Mouse (Mus musculus) embryonic facial prominence, embryonic 15.5 days (tissue): ENCODE results near the gene Sgk1. TPM values are rescaled to one million over a fixed set of nuclear protein-coding genes. Genes with fewer than 3 reads are reported as not detected.

ENCODE experiments used
- ATAC-seq: fragments of 200-750 bp; cut with Nextera tagmentation; 2 replicates; pipeline ENCODE4 v1.8.0; 2017; ENCODE audit warnings: low read depth, moderate TSS enrichment; ENCODE audit not compliant: insufficient number of reproducible peaks, low FRiP score, low TSS enrichment
- H3K27ac ChIP-seq: fragments of 300-500 bp; sonication (generic); replicated peaks from 2 replicates; pipeline ENCODE4 v1.5.1; 2015; ENCODE audit warnings: mild to moderate bottlenecking, inconsistent platforms
- H3K27me3 ChIP-seq: fragments of 300-500 bp; sonication (generic); 2 replicates; pipeline ENCODE4 v1.6.1; 2015; ENCODE audit warnings: inconsistent platforms
- H3K36me3 ChIP-seq: fragments of 300-500 bp; sonication (generic); 2 replicates; pipeline ENCODE4 v1.6.1; 2015; ENCODE audit warnings: mild to moderate bottlenecking, inconsistent platforms
- H3K4me1 ChIP-seq: fragments of 300-500 bp; sonication (generic); 2 replicates; pipeline ENCODE4 v1.6.1; 2015; ENCODE audit warnings: inconsistent platforms
- H3K4me2 ChIP-seq: fragments of 300-500 bp; sonication (generic); replicated peaks from 2 replicates; pipeline ENCODE4 v1.6.1; 2015; ENCODE audit warnings: mild to moderate bottlenecking, inconsistent platforms
- H3K4me3 ChIP-seq: fragments of 300-500 bp; sonication (generic); replicated peaks from 2 replicates; pipeline ENCODE4 v1.5.1; 2015; ENCODE audit warnings: mild to moderate bottlenecking, inconsistent platforms
- H3K9ac ChIP-seq: fragments of 300-500 bp; sonication (generic); 2 replicates; pipeline ENCODE4 v1.6.1; 2015; ENCODE audit warnings: inconsistent platforms
- H3K9me3 ChIP-seq: fragments of 300-500 bp; sonication (generic); replicated peaks from 2 replicates; pipeline ENCODE4 v1.6.1; 2016; ENCODE audit warnings: inconsistent platforms
- WGBS: fragments of 180-500 bp; shearing (Covaris S2); methylation state at CpG from one replicate; pipeline ENCODE4 v1.1.7; 2015; 5-methylcytosine and 5-hydroxymethylcytosine counted together
- polyA plus RNA-seq: library from polyadenylated mRNA; unstranded; fragments of >200 nt; fragmentation: Nextera tagmentation; extraction: Ambion mirVana; gene quantifications from 2 replicates; pipeline ENCODE4 v1.2.1, GENCODE M21; 2015

Sgk1 gene
- 50.1 and 50.5 TPM in 2 replicates for polyA plus RNA-seq

GRCm38 (mm10) chr10:21882184-21883081 lies at the start of gene Sgk1:
TSS of gene Sgk1 (plus strand) at chr10:21882184.
- H3K9me3 ChIP-seq: no peaks in the 10 kb centered on the region

GRCm38 (mm10) chr10:21832282-21832681 lies 49.7 kb upstream of the Sgk1 start:
- Histone ChIP-seq H3K4me2 (no peak overlapping the region), H3K9me3 (no peaks in the 10 kb centered on the region)

More at GRCm38 (mm10) chr10:21882184-21883081, at the start of gene Sgk1:
- Histone ChIP-seq H3K27me3 (no peaks in the 10 kb centered on the region), H3K4me1 (peaks cover 29% of the 10 kb centered on the region), H3K9ac (peak within 1 kb of the TSS; percentile 26; the same call in 1 of the 2 replicates), H3K27ac (peak within 1 kb of the TSS; percentile 40; the same call in 1 of the 2 replicates), H3K4me2 (peak within 1 kb of the TSS; percentile 75), H3K36me3 (no peaks in the 10 kb centered on the region), H3K4me3 (peak within 1 kb of the TSS; percentile 48)
- ATAC-seq: peak; percentile 76
- under 1% methylated on average over 36 of the region's 36 CpGs for WGBS

GRCm38 (mm10) chr10:21833757-21834156 lies 48.2 kb upstream of the Sgk1 start:
- Histone ChIP-seq H3K36me3 (no peaks in the 10 kb centered on the region), H3K27me3 (no peaks in the 10 kb centered on the region), H3K9me3 (no peaks in the 10 kb centered on the region), H3K4me3 (no peak overlapping the region), H3K9ac (no peak overlapping the region), H3K4me2 (no peak overlapping the region), H3K27ac (no peak overlapping the region), H3K4me1 (peaks cover 8% of the 10 kb centered on the region; the same call in 1 of the 2 replicates)
- 53% methylated on average over 3 of the region's 3 CpGs for WGBS
- ATAC-seq: no peak

More at GRCm38 (mm10) chr10:21832282-21832681, 49.7 kb upstream of the Sgk1 start:
- Histone ChIP-seq H3K9ac (no peak overlapping the region), H3K4me1 (peaks cover 10% of the 10 kb centered on the region; the same call in 1 of the 2 replicates), H3K27me3 (no peaks in the 10 kb centered on the region), H3K27ac (no peak overlapping the region), H3K4me3 (no peak overlapping the region), H3K36me3 (no peaks in the 10 kb centered on the region)
- ATAC-seq: no peak
- WGBS: 67% methylated on average over 2 of the region's 2 CpGs

GRCm38 (mm10) chr10:21835077-21835476 lies 46.9 kb upstream of the Sgk1 start:
- Histone ChIP-seq H3K9ac (no peak overlapping the region), H3K27ac (no peak overlapping the region), H3K4me1 (no peaks in the 10 kb centered on the region), H3K27me3 (no peaks in the 10 kb centered on the region), H3K4me3 (no peak overlapping the region), H3K36me3 (no peaks in the 10 kb centered on the region), H3K4me2 (no peak overlapping the region), H3K9me3 (no peaks in the 10 kb centered on the region)
- WGBS: 34% methylated on average over 7 of the region's 7 CpGs
- ATAC-seq: no peak

- ATAC-seq: no peak
- 57% methylated on average over 13 of the region's 13 CpGs for WGBS
- Histone ChIP-seq H3K4me1 (0 out of 2 replicates have a peak, but pooled peaks cover 5% of the 10 kb centered on the region), H3K4me3 (no peak overlapping the region), H3K9me3 (no peaks in the 10 kb centered on the region), H3K9ac (no peak overlapping the region), H3K4me2 (no peak overlapping the region), H3K36me3 (no peaks in the 10 kb centered on the region), H3K27ac (no peak overlapping the region), H3K27me3 (no peaks in the 10 kb centered on the region)
Observed at GRCm38 (mm10) chr10:21839248-21840155, 42.5 kb upstream of the Sgk1 start.

- no peak overlapping the region for H3K4me2 ChIP-seq
- WGBS: 38% methylated on average over 6 of the region's 6 CpGs
Observed at GRCm38 (mm10) chr10:21843326-21843725, 38.7 kb upstream of the Sgk1 start.

GRCm38 (mm10) chr10:21843861-21844260 lies 38.1 kb upstream of the Sgk1 start:
- Histone ChIP-seq H3K9me3 (no peaks in the 10 kb centered on the region), H3K27ac (no peak overlapping the region), H3K4me2 (no peak overlapping the region), H3K27me3 (no peaks in the 10 kb centered on the region), H3K9ac (no peak overlapping the region), H3K4me1 (0 out of 2 replicates have a peak, but pooled peaks cover 5% of the 10 kb centered on the region), H3K4me3 (no peak overlapping the region), H3K36me3 (no peaks in the 10 kb centered on the region)
- ATAC-seq: no peak
- 78% methylated on average over 8 of the region's 8 CpGs for WGBS

More at GRCm38 (mm10) chr10:21843326-21843725, 38.7 kb upstream of the Sgk1 start:
- Histone ChIP-seq H3K9me3 (no peaks in the 10 kb centered on the region), H3K27ac (peak overlapping the region; percentile 31; the same call in 1 of the 2 replicates), H3K9ac (no peak overlapping the region), H3K27me3 (no peaks in the 10 kb centered on the region), H3K4me3 (no peak overlapping the region), H3K4me1 (0 out of 2 replicates have a peak, but pooled peaks cover 5% of the 10 kb centered on the region), H3K36me3 (no peaks in the 10 kb centered on the region)
- ATAC-seq: no peak

- 71% methylated on average over 7 of the region's 7 CpGs for WGBS
- ATAC-seq: no peak
- Histone ChIP-seq H3K4me1 (0 out of 2 replicates have a peak, but pooled peaks cover 5% of the 10 kb centered on the region), H3K36me3 (no peaks in the 10 kb centered on the region), H3K9me3 (no peaks in the 10 kb centered on the region), H3K4me2 (no peak overlapping the region), H3K4me3 (no peak overlapping the region), H3K27ac (no peak overlapping the region), H3K9ac (no peak overlapping the region), H3K27me3 (no peaks in the 10 kb centered on the region)
Observed at GRCm38 (mm10) chr10:21844391-21844790, 37.6 kb upstream of the Sgk1 start.

- Histone ChIP-seq H3K4me2 (no peak overlapping the region), H3K4me1 (0 out of 2 replicates have a peak, but pooled peaks cover 5% of the 10 kb centered on the region), H3K9me3 (no peaks in the 10 kb centered on the region), H3K27ac (no peak overlapping the region), H3K9ac (no peak overlapping the region), H3K27me3 (no peaks in the 10 kb centered on the region), H3K4me3 (no peak overlapping the region), H3K36me3 (no peaks in the 10 kb centered on the region)
- WGBS: 61% methylated on average over 10 of the region's 10 CpGs
- ATAC-seq: no peak
Observed at GRCm38 (mm10) chr10:21845601-21846282, 36.2 kb upstream of the Sgk1 start.

GRCm38 (mm10) chr10:21846366-21846765 lies 35.6 kb upstream of the Sgk1 start:
- peak overlapping the region; percentile 75 for H3K27ac ChIP-seq
- WGBS: 65% methylated on average over 9 of the region's 9 CpGs
- H3K4me1 ChIP-seq: 0 out of 2 replicates have a peak, but pooled peaks cover 5% of the 10 kb centered on the region
- H3K36me3 ChIP-seq: no peaks in the 10 kb centered on the region
- no peak overlapping the region for H3K9ac ChIP-seq
- ATAC-seq: no peak
- H3K4me3 ChIP-seq: no peak overlapping the region
- no peaks in the 10 kb centered on the region for H3K9me3 ChIP-seq
- no peak overlapping the region for H3K4me2 ChIP-seq
- no peaks in the 10 kb centered on the region for H3K27me3 ChIP-seq
